Mouse (Mus musculus) lung, adult 2 months (tissue): Measurements from ENCODE around the gene Slc10a7.

Experiments used
- CTCF ChIP-seq: fragments of 200-500 bp; IDR thresholded peaks from 2 replicates; pipeline ENCODE4 v1.5.1; 2011; ENCODE audit warnings: mild to moderate bottlenecking, low read length, control low read depth; ENCODE audit not compliant: insufficient read depth
- POLR2A ChIP-seq: fragments of 200-500 bp; IDR thresholded peaks from 2 replicates; pipeline ENCODE4 v1.6.1; 2011; ENCODE audit warnings: low read depth, mild to moderate bottlenecking, control low read depth, low read length, borderline replicate concordance; ENCODE audit errors: extremely low read depth

DNA sequence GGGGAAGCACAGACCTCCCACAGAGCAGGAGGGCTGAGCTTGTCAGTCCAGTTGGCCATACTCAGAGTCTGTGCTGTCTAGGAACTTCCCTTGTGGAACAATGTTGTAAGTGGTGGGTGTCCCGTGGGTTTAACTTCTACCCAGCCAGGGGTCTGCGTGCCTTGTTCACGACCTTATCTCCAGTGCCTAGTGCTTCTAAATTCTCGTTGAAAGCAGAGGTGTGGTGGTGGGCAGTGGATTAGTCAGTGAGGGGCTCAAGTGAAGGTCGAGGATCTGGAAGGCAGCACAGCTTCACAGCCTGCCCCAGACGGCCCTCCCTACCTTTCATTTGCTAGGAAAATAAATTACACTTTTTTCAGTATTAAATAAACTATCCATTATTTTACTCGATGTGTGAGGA is 161.1 kb downstream of the Slc10a7 start:
- TF ChIP-seq POLR2A, result no peak
- no peak for TF ChIP-seq CTCF
